In genomic region chr7:110059092-110059785, GRCm38 (mm10) we compare ENCODE assay signal across 8 mouse cellular contexts. TPM values are rescaled to one million over a fixed set of nuclear protein-coding genes. Genes with fewer than 3 reads are reported as not detected.
DNase-seq lines count a peak whose midpoint lies in the region; ATAC-seq and TF ChIP-seq lines count a peak whose summit lies in the region.
"Had no signal": no experiment of that assay in that cellular context is flagged by ENCODE, and none has a peak within 500 bp of the region (broad histone marks: within the 10 kb centered on the region; RNA-seq: fewer than 3 reads in every experiment).

No protein-coding gene starts in this region.

- no peak overlapping the region for H3K4me3 ChIP-seq in layer of hippocampus, adult 2 months
- H3K4me3 ChIP-seq in limb, embryonic 12.5 days (replicated peaks): 0 out of 2 replicates have a peak overlapping the region, but pooled peaks have one; percentile 80
- peak overlapping the region; percentile 12 for H3K4me3 ChIP-seq in testis, adult 2 months (ENCODE audit: control insufficient read depth, low read depth, low read length)

- H3K4me2 ChIP-seq in limb, embryonic 12.5 days: no peak overlapping the region

- WGBS in limb, embryonic 12.5 days: 88% methylated on average over 12 of the region's 12 CpGs

- TF ChIP-seq CTCF in layer of hippocampus, adult 2 months (conservative IDR thresholded peaks at IDR 0.05): peak; percentile 71
- TF ChIP-seq CTCF in testis, adult 2 months (IDR thresholded peaks at IDR 0.05; ENCODE audit: control insufficient read depth, insufficient read depth, insufficient replicate concordance, low read depth, low read length): no peak

- H3K9ac ChIP-seq in limb, embryonic 12.5 days (replicated peaks): no peak overlapping the region

- peaks cover 46% of the 10 kb centered on the region for H3K36me3 ChIP-seq in limb, embryonic 12.5 days
- peaks cover 2% of the 10 kb centered on the region; the same call in 1 of the 2 replicates for H3K36me3 ChIP-seq in testis, adult 2 months (ENCODE audit: control insufficient read depth, insufficient read depth, low read length)

- peak overlapping the region; percentile 97 for H3K27ac ChIP-seq in layer of hippocampus, adult 2 months
- H3K27ac ChIP-seq in limb, embryonic 12.5 days: no peak overlapping the region
- 0 out of 2 replicates have a peak overlapping the region, but pooled peaks have one; percentile 12 for H3K27ac ChIP-seq in testis, adult 2 months (ENCODE audit: control insufficient read depth, insufficient read depth, low read depth, low read length)

- TF ChIP-seq POLR2A in testis, adult 2 months (IDR thresholded peaks at IDR 0.05; ENCODE audit: control insufficient read depth, low read depth, low read length): no peak

- H3K27me3 ChIP-seq in limb, embryonic 12.5 days: no peaks in the 10 kb centered on the region
- no peaks in the 10 kb centered on the region for H3K27me3 ChIP-seq in testis, adult 2 months (ENCODE audit: control insufficient read depth, insufficient read depth, low read length)
- H3K27me3 ChIP-seq: neural tube, embryonic 13.5 days had no signal

- no peaks in the 10 kb centered on the region for H3K9me3 ChIP-seq in limb, embryonic 12.5 days
- H3K9me3 ChIP-seq: neural tube, embryonic 13.5 days had no signal

- DNase-seq in layer of hippocampus, adult 2 months (ENCODE audit: low spot score in 2 of 2): no peak
- DNase-seq in layer of hippocampus, postnatal 10 days (ENCODE audit: low spot score in 2 of 2): no peak
- peak; percentile 79 for DNase-seq in ES-CJ7 (ENCODE audit: low read depth, low spot score)
- DNase-seq in brain, adult 2 months (ENCODE audit: low read depth, low spot score): peak; percentile 45
- no peak for DNase-seq in layer of hippocampus, postnatal 36 days

- ATAC-seq in limb, embryonic 12.5 days (ENCODE audit: insufficient number of reproducible peaks, insufficient read depth, low FRiP score, low TSS enrichment, low read depth): no peak

- H3K4me1 ChIP-seq in limb, embryonic 12.5 days (replicated peaks): peaks cover 10% of the 10 kb centered on the region
- H3K4me1 ChIP-seq in testis, adult 2 months (ENCODE audit: control insufficient read depth, insufficient read depth, low read length): peaks cover 5% of the 10 kb centered on the region

RNA-seq across cellular contexts. Expression of gene Zfp143, which starts 1.8 kb away (rescaled TPM):
- total RNA-seq in layer of hippocampus, adult 2 months (2021): 10 to 100 TPM; 11.4 to 13.3 TPM
- 1 to 10 TPM; 9.0 to 9.6 TPM for total RNA-seq in layer of hippocampus, postnatal 10 days (2021)
- 21.6 and 24.3 TPM in 2 replicates for polyA plus RNA-seq in limb, embryonic 12.5 days (2016; fragmentation: Nextera tagmentation; extraction: Ambion mirVana)
- 10.8 and 12.7 TPM in 2 replicates for polyA plus RNA-seq in testis, adult 2 months (2012; rRNA removed)
- total RNA-seq in layer of hippocampus, postnatal 36 days (2021): 10 to 100 TPM; 11.5 to 13.7 TPM

RNA-seq across cellular contexts. Expression of gene Ipo7, which starts 41.2 kb away (rescaled TPM):
- 100 to 1,000 TPM in 1 of 2 experiments, 10 to 100 TPM in 1; 97.9 to 101 TPM for total RNA-seq in layer of hippocampus, adult 2 months (2021)
- total RNA-seq in layer of hippocampus, postnatal 10 days (2021): 10 to 100 TPM; 89.6 to 89.8 TPM
- 44.2 and 46.5 TPM in 2 replicates for polyA plus RNA-seq in limb, embryonic 12.5 days (2016; fragmentation: Nextera tagmentation; extraction: Ambion mirVana)
- polyA plus RNA-seq in testis, adult 2 months (2012; rRNA removed): 7.9 and 8.7 TPM in 2 replicates
- 100 to 1,000 TPM; 106 to 111 TPM for total RNA-seq in layer of hippocampus, postnatal 36 days (2021)

Comparison
In these comparisons a context has a peak if more than half of its experiments do, and no peak if none do; other contexts are left out.
1. DNase-seq: peak in ES-CJ7 (single experiment) and brain, adult 2 months (single experiment); none in layer of hippocampus, adult 2 months (0 of 2), layer of hippocampus, postnatal 10 days (0 of 2) and layer of hippocampus, postnatal 36 days (0 of 2).